ENCODE assay signal across 20 mouse cellular contexts in genomic region chr16:21835584-21835931, GRCm38 (mm10). TPM values are rescaled to one million over a fixed set of nuclear protein-coding genes. Genes with fewer than 3 reads are reported as not detected.
DNase-seq lines count a peak whose midpoint lies in the region; ATAC-seq lines count a peak whose summit lies in the region.
"Had no signal": no experiment of that assay in that cellular context is flagged by ENCODE, and none has a peak within 500 bp of the region (broad histone marks: within the 10 kb centered on the region; RNA-seq: fewer than 3 reads in every experiment).

No protein-coding gene starts in this region.

- intact Hi-C loops in left cerebral cortex, postnatal 25 days (cut with DNase I): loop anchor here (5.0 to 10.0 kb wide), 4 partner anchors 172 to 399 kb away; partner anchors contain the start of gene Senp2

- H3K27me3 ChIP-seq in kidney, embryonic 15.5 days: no peaks in the 10 kb centered on the region
- H3K27me3 ChIP-seq in forebrain, embryonic 12.5 days: no peaks in the 10 kb centered on the region
- H3K27me3 ChIP-seq: stomach, embryonic 15.5 days had no signal

- H3K27ac ChIP-seq in kidney, embryonic 15.5 days: no peak overlapping the region
- no peak overlapping the region for H3K27ac ChIP-seq in forebrain, embryonic 12.5 days
- H3K27ac ChIP-seq: hindbrain, embryonic 14.5 days; stomach, embryonic 15.5 days had no signal

- 19% methylated on average over 7 of the region's 7 CpGs for WGBS in kidney, embryonic 15.5 days
- 48% methylated on average over 7 of the region's 7 CpGs for WGBS in forebrain, embryonic 12.5 days

- no peaks in the 10 kb centered on the region for H3K36me3 ChIP-seq in kidney, embryonic 15.5 days
- H3K36me3 ChIP-seq in forebrain, embryonic 12.5 days (replicated peaks): no peaks in the 10 kb centered on the region
- H3K36me3 ChIP-seq: stomach, embryonic 15.5 days had no signal

- H3K4me3 ChIP-seq in kidney, embryonic 15.5 days (replicated peaks): no peak overlapping the region
- H3K4me3 ChIP-seq in forebrain, embryonic 12.5 days (replicated peaks): no peak overlapping the region
- H3K4me3 ChIP-seq: erythroblast, embryonic 14.5 days; stomach, embryonic 15.5 days had no signal

- no peak overlapping the region for H3K4me2 ChIP-seq in kidney, embryonic 15.5 days
- H3K4me2 ChIP-seq in forebrain, embryonic 12.5 days: no peak overlapping the region
- H3K4me2 ChIP-seq: hindbrain, embryonic 14.5 days; stomach, embryonic 15.5 days had no signal

- no peaks in the 10 kb centered on the region for H3K9me3 ChIP-seq in kidney, embryonic 15.5 days (replicated peaks)
- H3K9me3 ChIP-seq in forebrain, embryonic 12.5 days: no peaks in the 10 kb centered on the region
- H3K9me3 ChIP-seq: stomach, embryonic 15.5 days had no signal

- peaks cover 8% of the 10 kb centered on the region; the same call in 1 of the 2 replicates for H3K4me1 ChIP-seq in kidney, embryonic 15.5 days
- no peaks in the 10 kb centered on the region; the same call in 1 of the 2 replicates for H3K4me1 ChIP-seq in forebrain, embryonic 12.5 days
- H3K4me1 ChIP-seq: stomach, embryonic 15.5 days had no signal

- 0 out of 2 replicates have a peak, but pooled peaks have one; percentile 33 for ATAC-seq in kidney, embryonic 15.5 days (replicated peaks; ENCODE audit: low FRiP score)
- ATAC-seq in forebrain, embryonic 12.5 days (ENCODE audit: low FRiP score): no peak
- ATAC-seq: forebrain, postnatal 0 days; midbrain, embryonic 16.5 days had no signal

- H3K9ac ChIP-seq in kidney, embryonic 15.5 days: 0 out of 2 replicates have a peak overlapping the region, but pooled peaks have one; percentile 1
- H3K9ac ChIP-seq in forebrain, embryonic 12.5 days: no peak overlapping the region
- H3K9ac ChIP-seq: forebrain, postnatal 0 days; hindbrain, embryonic 14.5 days; stomach, embryonic 15.5 days had no signal

- no peak for DNase-seq in kidney, adult 8-10 months
- peak; percentile 55 for DNase-seq in ZHBTc4 (ENCODE audit: low read depth, low spot score)
- DNase-seq in induced T-regulatory cell, adult 2 months (ENCODE audit: low read depth): peak; percentile 26
- peak; percentile 61 for DNase-seq in thymus, postnatal 25 days
- DNase-seq in left cerebral cortex, postnatal 25 days (ENCODE audit: low spot score in 2 of 2): no peak
- no peak for DNase-seq in spleen, adult 18-20 months
- DNase-seq: cerebellum, adult 9-10 months; forebrain, postnatal 0 days; gastrocnemius, postnatal 25 days; heart, postnatal 10 days; kidney, adult 18-20 months; kidney, postnatal 4 days; liver; lung, adult 18-20 months had no signal

RNA-seq across cellular contexts. Expression of gene Map3k13, which starts 41.4 kb away (rescaled TPM):
- polyA plus RNA-seq in kidney, embryonic 15.5 days (2015; fragmentation: Nextera tagmentation; extraction: Ambion mirVana): 0.73 and 0.90 TPM in 2 replicates
- total RNA-seq in left cerebral cortex, postnatal 25 days (2021): 10 to 100 TPM; 14.7 to 16.0 TPM
- polyA plus RNA-seq in forebrain, embryonic 12.5 days (2016; fragmentation: Nextera tagmentation; extraction: Ambion mirVana): 4.8 and 6.1 TPM in 2 replicates

RNA-seq across cellular contexts. Expression of gene Ehhadh, which starts 48.0 kb away (rescaled TPM):
- 3.0 and 4.0 TPM in 2 replicates for polyA plus RNA-seq in kidney, embryonic 15.5 days (2015; fragmentation: Nextera tagmentation; extraction: Ambion mirVana)
- total RNA-seq in left cerebral cortex, postnatal 25 days (2021): 1 to 10 TPM; 1.5 to 1.7 TPM
- 1.0 and 1.1 TPM in 2 replicates for polyA plus RNA-seq in forebrain, embryonic 12.5 days (2016; fragmentation: Nextera tagmentation; extraction: Ambion mirVana)

Comparison
In these comparisons a context has a peak if more than half of its experiments do, and no peak if none do; other contexts are left out.
1. DNase-seq: peak in ZHBTc4 (single experiment), induced T-regulatory cell, adult 2 months (single experiment) and thymus, postnatal 25 days (single experiment); none in kidney, adult 8-10 months (0 of 2), left cerebral cortex, postnatal 25 days (0 of 2) and spleen, adult 18-20 months (0 of 2).